Mouse (Mus musculus) left cerebral cortex, postnatal 25 days (tissue): ENCODE measurements around the gene Sv2c. TPM values are rescaled to one million over a fixed set of nuclear protein-coding genes. Genes with fewer than 3 reads are reported as not detected.

Experiments
- total RNA-seq, 2 experiments: library from RNA; stranded (reverse); gene quantifications; 2 replicates each; pipeline ENCODE4 v1.2.3; 2021

Gene Sv2c
- total RNA-seq, 2 experiments from 2014 or later = 21.6 to 39.8 TPM

Other genes starting within 250 kb of the Sv2c start
- gene Iqgap2, start 240.7 kb downstream of the Sv2c start, total RNA-seq = 10 to 100 TPM; 16.8 to 19.0 TPM
- gene Gm20075, start 51.2 kb downstream of the Sv2c start, total RNA-seq = 10 to 100 TPM; 27.7 to 30.0 TPM
- not detected for gene Gm17190, start 50.5 kb downstream of the Sv2c start, total RNA-seq